Mouse (Mus musculus): ENCODE results near the gene Rps6kb2. TPM values are rescaled to one million over a fixed set of nuclear protein-coding genes. Genes with fewer than 3 reads are reported as not detected.

Rps6kb2 gene
- polyA plus RNA-seq, 1 experiment from 2014 or later: 59.7 TPM

- Histone ChIP-seq H3K4me2 (replicated peaks) (no peak overlapping the region), H3K4me1 (peaks cover 7% of the 10 kb centered on the region; the same call in 1 of the 2 replicates), H3K36me3 (peaks cover 68% of the 10 kb centered on the region), H3K9me3 (no peaks in the 10 kb centered on the region), H3K4me3 (no peak overlapping the region), H3K27me3 (no peaks in the 10 kb centered on the region), H3K27ac (no peak overlapping the region), H3K9ac (no peak overlapping the region; the same call in 1 of the 2 replicates)
- WGBS: 73% methylated on average over 13 of the region's 13 CpGs
- ATAC-seq (ENCODE audit: insufficient number of reproducible peaks, insufficient read depth, low FRiP score, low TSS enrichment): no peak
These were observed 49.9 kb downstream of the Rps6kb2 start for GRCm38 (mm10) chr19:4113186-4113805.

- Histone ChIP-seq H3K27ac (no peak overlapping the region), H3K27me3 (no peaks in the 10 kb centered on the region), H3K9me3 (no peaks in the 10 kb centered on the region), H3K36me3 (peaks cover 58% of the 10 kb centered on the region), H3K4me2 (replicated peaks) (no peak overlapping the region), H3K4me1 (peaks cover 7% of the 10 kb centered on the region; the same call in 1 of the 2 replicates), H3K4me3 (no peak overlapping the region), H3K9ac (no peak overlapping the region)
- ATAC-seq (ENCODE audit: insufficient number of reproducible peaks, insufficient read depth, low FRiP score, low TSS enrichment): no peak
- 92% methylated on average over 26 of the region's 26 CpGs for WGBS
These were observed 50.8 kb downstream of the Rps6kb2 start for GRCm38 (mm10) chr19:4112063-4112960.

GRCm38 (mm10) chr19:4108535-4108934, 54.6 kb downstream of the Rps6kb2 start:
- Histone ChIP-seq H3K4me1 (peaks cover 4% of the 10 kb centered on the region; the same call in 1 of the 2 replicates), H3K9me3 (no peaks in the 10 kb centered on the region), H3K27ac (no peak overlapping the region), H3K4me3 (no peak overlapping the region), H3K9ac (no peak overlapping the region), H3K4me2 (replicated peaks) (no peak overlapping the region), H3K36me3 (peaks cover 21% of the 10 kb centered on the region), H3K27me3 (0 out of 2 replicates have a peak, but pooled peaks cover 4% of the 10 kb centered on the region)
- ATAC-seq (ENCODE audit: insufficient number of reproducible peaks, insufficient read depth, low FRiP score, low TSS enrichment): no peak
- 81% methylated on average over 9 of the region's 9 CpGs for WGBS

- H3K4me3 ChIP-seq: no peak overlapping the region
- WGBS: 89% methylated on average over 14 of the region's 14 CpGs
- no peak overlapping the region for H3K9ac ChIP-seq
- no peak overlapping the region for H3K27ac ChIP-seq
- peaks cover 3% of the 10 kb centered on the region; the same call in 1 of the 2 replicates for H3K36me3 ChIP-seq
- 0 out of 2 replicates have a peak, but pooled peaks cover under 1% of the 10 kb centered on the region for H3K4me1 ChIP-seq
- no peak for ATAC-seq (ENCODE audit: insufficient number of reproducible peaks, insufficient read depth, low FRiP score, low TSS enrichment)
- H3K9me3 ChIP-seq: no peaks in the 10 kb centered on the region
- H3K27me3 ChIP-seq: peaks cover 13% of the 10 kb centered on the region
- H3K4me2 ChIP-seq (replicated peaks): no peak overlapping the region
These were observed 56.5 kb downstream of the Rps6kb2 start for GRCm38 (mm10) chr19:4106654-4107053.

GRCm38 (mm10) chr19:4104675-4105194, 58.4 kb downstream of the Rps6kb2 start:
- 91% methylated on average over 16 of the region's 16 CpGs for WGBS
- no peak overlapping the region for H3K4me2 ChIP-seq (replicated peaks)
- ATAC-seq (ENCODE audit: insufficient number of reproducible peaks, insufficient read depth, low FRiP score, low TSS enrichment): no peak
- H3K36me3 ChIP-seq: no peaks in the 10 kb centered on the region
- H3K9ac ChIP-seq: no peak overlapping the region; the same call in 1 of the 2 replicates
- H3K9me3 ChIP-seq: no peaks in the 10 kb centered on the region
- H3K4me3 ChIP-seq: no peak overlapping the region
- H3K4me1 ChIP-seq: peaks cover 14% of the 10 kb centered on the region
- H3K27ac ChIP-seq: no peak overlapping the region
- peaks cover 32% of the 10 kb centered on the region for H3K27me3 ChIP-seq

Other genes starting within 250 kb of the Rps6kb2 start
- 0.91 and 1.1 TPM in 2 replicates for gene Aldh3b1, start 233.5 kb downstream of the Rps6kb2 start, polyA plus RNA-seq (2016; fragmentation: Nextera tagmentation; extraction: Ambion mirVana)
- 12.5 and 12.7 TPM in 2 replicates for gene Unc93b1, start 228.2 kb downstream of the Rps6kb2 start, polyA plus RNA-seq (2016; fragmentation: Nextera tagmentation; extraction: Ambion mirVana)
- not detected in 2 replicates for gene Aldh3b3, start 204.7 kb downstream of the Rps6kb2 start, polyA plus RNA-seq (2016; fragmentation: Nextera tagmentation; extraction: Ambion mirVana)
- gene Aldh3b2, start 191.0 kb downstream of the Rps6kb2 start, polyA plus RNA-seq (2016; fragmentation: Nextera tagmentation; extraction: Ambion mirVana): 2.0 and 2.8 TPM in 2 replicates
- 3.0 and 3.4 TPM in 2 replicates for gene Acy3, start 176.8 kb downstream of the Rps6kb2 start, polyA plus RNA-seq (2016; fragmentation: Nextera tagmentation; extraction: Ambion mirVana)
- not detected in 2 replicates for gene Tbx10, start 170.6 kb downstream of the Rps6kb2 start, polyA plus RNA-seq (2016; fragmentation: Nextera tagmentation; extraction: Ambion mirVana)
- 30.0 and 33.2 TPM in 2 replicates for gene Nudt8, start 162.8 kb downstream of the Rps6kb2 start, polyA plus RNA-seq (2016; fragmentation: Nextera tagmentation; extraction: Ambion mirVana)
- 4.0 and 5.6 TPM in 2 replicates for gene Gm49405, start 162.7 kb downstream of the Rps6kb2 start, polyA plus RNA-seq (2016; fragmentation: Nextera tagmentation; extraction: Ambion mirVana)
- 6.5 and 6.9 TPM in 2 replicates for gene Doc2g, start 160.0 kb downstream of the Rps6kb2 start, polyA plus RNA-seq (2016; fragmentation: Nextera tagmentation; extraction: Ambion mirVana)
- 188 and 201 TPM in 2 replicates for gene Ndufv1, start 150.5 kb downstream of the Rps6kb2 start, polyA plus RNA-seq (2016; fragmentation: Nextera tagmentation; extraction: Ambion mirVana)
- gene Gstp1, start 125.4 kb downstream of the Rps6kb2 start, polyA plus RNA-seq (2016; fragmentation: Nextera tagmentation; extraction: Ambion mirVana): 540 and 544 TPM in 2 replicates
- gene Gstp2, start 117.3 kb downstream of the Rps6kb2 start, polyA plus RNA-seq (2016; fragmentation: Nextera tagmentation; extraction: Ambion mirVana): 2.8 and 11.5 TPM in 2 replicates
- not detected in 2 replicates for gene Gstp3, start 103.8 kb downstream of the Rps6kb2 start, polyA plus RNA-seq (2016; fragmentation: Nextera tagmentation; extraction: Ambion mirVana)
- gene Cabp2, start 81.8 kb downstream of the Rps6kb2 start, polyA plus RNA-seq (2016; fragmentation: Nextera tagmentation; extraction: Ambion mirVana): 0.22 TPM in 1 of 2 replicates, not detected in the other
- gene Cdk2ap2, start 66.2 kb downstream of the Rps6kb2 start, polyA plus RNA-seq (2016; fragmentation: Nextera tagmentation; extraction: Ambion mirVana): 55.6 and 55.7 TPM in 2 replicates
- 8.9 and 10.9 TPM in 2 replicates for gene Pitpnm1, start 63.4 kb downstream of the Rps6kb2 start, polyA plus RNA-seq (2016; fragmentation: Nextera tagmentation; extraction: Ambion mirVana)
- 85.2 and 90.8 TPM in 2 replicates for gene Aip, start 37.5 kb downstream of the Rps6kb2 start, polyA plus RNA-seq (2016; fragmentation: Nextera tagmentation; extraction: Ambion mirVana)
- not detected in 2 replicates for gene Gpr152, start 23.6 kb downstream of the Rps6kb2 start, polyA plus RNA-seq (2016; fragmentation: Nextera tagmentation; extraction: Ambion mirVana)
- not detected in 2 replicates for gene Cabp4, start 19.3 kb downstream of the Rps6kb2 start, polyA plus RNA-seq (2016; fragmentation: Nextera tagmentation; extraction: Ambion mirVana)
- 128 and 135 TPM in 2 replicates for gene Coro1b, start 14.7 kb downstream of the Rps6kb2 start, polyA plus RNA-seq (2016; fragmentation: Nextera tagmentation; extraction: Ambion mirVana)
- 0.89 and 2.1 TPM in 2 replicates for gene Ptprcap, start 9.8 kb downstream of the Rps6kb2 start, polyA plus RNA-seq (2016; fragmentation: Nextera tagmentation; extraction: Ambion mirVana)
- 2.6 and 3.7 TPM in 2 replicates for gene Carns1, start 12.1 kb upstream of the Rps6kb2 start, polyA plus RNA-seq (2016; fragmentation: Nextera tagmentation; extraction: Ambion mirVana)
- 1.2 and 1.9 TPM in 2 replicates for gene Tbc1d10c, start 27.9 kb upstream of the Rps6kb2 start, polyA plus RNA-seq (2016; fragmentation: Nextera tagmentation; extraction: Ambion mirVana)
- gene Ppp1ca, start 28.7 kb upstream of the Rps6kb2 start, polyA plus RNA-seq (2016; fragmentation: Nextera tagmentation; extraction: Ambion mirVana): 782 and 783 TPM in 2 replicates
- 42.7 and 45.2 TPM in 2 replicates for gene Rad9a, start 38.3 kb upstream of the Rps6kb2 start, polyA plus RNA-seq (2016; fragmentation: Nextera tagmentation; extraction: Ambion mirVana)
- 8.5 and 9.7 TPM in 2 replicates for gene Clcf1, start 50.9 kb upstream of the Rps6kb2 start, polyA plus RNA-seq (2016; fragmentation: Nextera tagmentation; extraction: Ambion mirVana)
- not detected in 2 replicates for gene AC109138.7, start 51.0 kb upstream of the Rps6kb2 start, polyA plus RNA-seq (2016; fragmentation: Nextera tagmentation; extraction: Ambion mirVana)
- gene Pold4, start 68.5 kb upstream of the Rps6kb2 start, polyA plus RNA-seq (2016; fragmentation: Nextera tagmentation; extraction: Ambion mirVana): 14.9 and 21.6 TPM in 2 replicates
- gene Ssh3, start 105.8 kb upstream of the Rps6kb2 start, polyA plus RNA-seq (2016; fragmentation: Nextera tagmentation; extraction: Ambion mirVana): 11.1 and 11.5 TPM in 2 replicates
- 11.0 and 13.4 TPM in 2 replicates for gene Ankrd13d, start 119.8 kb upstream of the Rps6kb2 start, polyA plus RNA-seq (2016; fragmentation: Nextera tagmentation; extraction: Ambion mirVana)
- gene Grk2, start 142.9 kb upstream of the Rps6kb2 start, polyA plus RNA-seq (2016; fragmentation: Nextera tagmentation; extraction: Ambion mirVana): 15.0 and 19.0 TPM in 2 replicates
- gene Kdm2a, start 234.9 kb upstream of the Rps6kb2 start, polyA plus RNA-seq (2016; fragmentation: Nextera tagmentation; extraction: Ambion mirVana): 61.6 and 65.4 TPM in 2 replicates